Mouse (Mus musculus) MEL-GATA-1-ER (cell line): ENCODE measurements around the gene Oxct1.

ENCODE experiments used
- DNase-seq: peaks from one replicate; pipeline ENCODE4 v3.0.0-alpha.2; 2012; ENCODE audit warnings: low read depth; ENCODE audit errors: extremely low read depth

Oxct1 gene

GRCm38 (mm10) chr15:4105498-4105897 lies 79.3 kb downstream of the Oxct1 start:
- no peak for DNase-seq

GRCm38 (mm10) chr15:4119962-4120361 lies 93.8 kb downstream of the Oxct1 start:
- DNase-seq: no peak

- no peak for DNase-seq
These were observed 98.5 kb downstream of the Oxct1 start for GRCm38 (mm10) chr15:4124648-4125047.

- DNase-seq: no peak
These were observed 112.3 kb downstream of the Oxct1 start for GRCm38 (mm10) chr15:4138524-4138923.

- no peak for DNase-seq
These were observed 113.3 kb downstream of the Oxct1 start for GRCm38 (mm10) chr15:4139516-4139915.

GRCm38 (mm10) chr15:4145352-4145751 lies 119.2 kb downstream of the Oxct1 start:
- no peak for DNase-seq

- DNase-seq: no peak
These were observed 121.5 kb downstream of the Oxct1 start for GRCm38 (mm10) chr15:4147700-4148099.

GRCm38 (mm10) chr15:4148649-4149389 lies 122.6 kb downstream of the Oxct1 start:
- DNase-seq: no peak

- DNase-seq: no peak
These were observed 128.5 kb downstream of the Oxct1 start for GRCm38 (mm10) chr15:4154646-4155045.

- DNase-seq: no peak
These were observed 141.8 kb downstream of the Oxct1 start for GRCm38 (mm10) chr15:4167946-4168345.

- DNase-seq: no peak
These were observed 145.4 kb downstream of the Oxct1 start for GRCm38 (mm10) chr15:4171600-4171999.

- no peak for DNase-seq
These were observed 171.7 kb downstream of the Oxct1 start for GRCm38 (mm10) chr15:4197913-4198312.
